Mouse (Mus musculus) layer of hippocampus, postnatal 25 days (tissue): ENCODE results near the gene Mfsd5. TPM values are rescaled to one million over a fixed set of nuclear protein-coding genes. Genes with fewer than 3 reads are reported as not detected.

Experiments
- total RNA-seq, 2 experiments: library from RNA; stranded (reverse); gene quantifications; 2 replicates each; pipeline ENCODE4 v1.2.3; 2021

The Mfsd5 gene
- total RNA-seq, 2 experiments from 2014 or later = 39.0 to 39.6 TPM

Other genes starting within 250 kb of the Mfsd5 start
- 100 to 1,000 TPM; 182 to 188 TPM for gene Eif4b, start 205.7 kb upstream of the Mfsd5 start, total RNA-seq
- gene Tns2, start 179.0 kb upstream of the Mfsd5 start, total RNA-seq = 10 to 100 TPM; 13.3 to 15.0 TPM
- 100 to 1,000 TPM; 149 to 154 TPM for gene Spryd3, start 143.2 kb upstream of the Mfsd5 start, total RNA-seq
- 10 to 100 TPM in 1 of 2 experiments, 1 to 10 TPM in 1; 8.0 to 11.1 TPM for gene Igfbp6, start 135.1 kb upstream of the Mfsd5 start, total RNA-seq
- gene Soat2, start 128.9 kb upstream of the Mfsd5 start, total RNA-seq = not detected
- gene Zfp740, start 76.2 kb upstream of the Mfsd5 start, total RNA-seq = 10 to 100 TPM; 66.6 to 70.2 TPM
- gene Csad, start 74.7 kb upstream of the Mfsd5 start, total RNA-seq = 10 to 100 TPM; 32.5 to 38.4 TPM
- 1 to 10 TPM; 2.0 to 2.3 TPM for gene Itgb7, start 47.5 kb upstream of the Mfsd5 start, total RNA-seq
- 10 to 100 TPM; 13.1 to 13.6 TPM for gene Rarg, start 21.9 kb upstream of the Mfsd5 start, total RNA-seq
- not detected for gene Gm9918, start 8.9 kb upstream of the Mfsd5 start, total RNA-seq
- 1 to 10 TPM; 2.9 to 3.5 TPM for gene Espl1, start 16.8 kb downstream of the Mfsd5 start, total RNA-seq
- gene Pfdn5, start 46.7 kb downstream of the Mfsd5 start, total RNA-seq = 100 to 1,000 TPM; 386 to 396 TPM
- 10 to 100 TPM; 63.0 to 66.1 TPM for gene Myg1, start 52.3 kb downstream of the Mfsd5 start, total RNA-seq
- 10 to 100 TPM; 19.6 to 23.1 TPM for gene Aaas, start 71.3 kb downstream of the Mfsd5 start, total RNA-seq
- gene Sp7, start 87.7 kb downstream of the Mfsd5 start, total RNA-seq = under 1 TPM; 0.86 to 0.99 TPM
- gene Sp1, start 126.7 kb downstream of the Mfsd5 start, total RNA-seq = 10 to 100 TPM; 22.5 to 24.2 TPM
- gene Amhr2, start 165.9 kb downstream of the Mfsd5 start, total RNA-seq = under 1 TPM; 0.80 to 0.91 TPM
- 10 to 100 TPM; 32.2 to 36.9 TPM for gene Prr13, start 179.6 kb downstream of the Mfsd5 start, total RNA-seq
- gene Pcbp2, start 191.1 kb downstream of the Mfsd5 start, total RNA-seq = 100 to 1,000 TPM; 449 to 472 TPM
- not detected for gene Gm10337, start 224.3 kb downstream of the Mfsd5 start, total RNA-seq
- gene Map3k12, start 237.6 kb downstream of the Mfsd5 start, total RNA-seq = 100 to 1,000 TPM in 1 of 2 experiments, 10 to 100 TPM in 1; 94.0 to 102 TPM
- 10 to 100 TPM; 32.8 to 40.4 TPM for gene Tarbp2, start 238.7 kb downstream of the Mfsd5 start, total RNA-seq
- 1 to 10 TPM; 2.1 to 3.0 TPM for gene Npff, start 245.5 kb downstream of the Mfsd5 start, total RNA-seq